Mouse (Mus musculus): ENCODE results near the gene Gm37240. TPM values are rescaled to one million over a fixed set of nuclear protein-coding genes. Genes with fewer than 3 reads are reported as not detected.

Gm37240 gene
- polyA plus RNA-seq, 1 experiment from 2014 or later: 0.16 TPM

DNA sequence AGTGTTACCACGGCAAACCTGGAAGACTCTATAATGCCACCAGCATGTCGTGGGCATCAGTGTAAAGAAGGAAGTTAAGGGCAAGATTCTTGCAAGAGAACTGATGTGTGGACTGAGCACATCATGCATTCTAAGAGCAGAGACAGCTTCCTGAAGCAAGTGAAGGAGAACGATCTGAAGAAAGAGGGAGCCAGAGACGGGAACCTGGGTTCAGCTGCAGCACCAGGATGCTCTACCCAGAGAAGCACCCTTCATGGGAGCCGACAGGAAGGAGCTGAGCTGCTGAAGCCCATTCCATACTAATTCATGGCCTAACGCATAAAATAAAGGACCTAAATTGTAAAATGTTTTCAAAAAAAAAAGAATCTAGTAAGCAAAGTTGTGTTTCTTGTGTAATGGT, 27.5 kb upstream of the Gm37240 start:
- no peak for ATAC-seq

DNA sequence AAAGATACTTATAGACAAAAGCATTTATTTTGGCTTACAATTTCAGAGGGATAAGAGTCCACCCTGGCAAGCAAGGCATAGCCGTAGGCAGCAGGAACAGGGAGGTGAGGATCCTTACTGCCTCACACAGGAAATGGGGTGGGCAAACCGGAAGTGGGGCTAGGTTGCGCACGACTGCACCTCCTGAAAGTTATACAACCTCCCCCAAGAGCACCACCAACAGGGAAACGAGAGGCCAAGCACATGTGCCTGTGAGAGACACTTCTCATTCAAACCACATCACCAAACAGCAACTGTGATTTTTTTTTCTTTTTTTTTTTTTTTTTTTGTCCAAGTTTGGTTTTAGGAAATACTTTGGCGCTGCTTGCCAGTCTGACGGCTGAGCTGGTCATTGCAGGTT, 19.8 kb upstream of the Gm37240 start:
- no peak overlapping the region for H3K4me3 ChIP-seq (replicated peaks)
- no peak overlapping the region for H3K4me2 ChIP-seq (replicated peaks)
- no peak overlapping the region for H3K9ac ChIP-seq (replicated peaks)
- no peaks in the 10 kb centered on the region for H3K9me3 ChIP-seq
- H3K4me1 ChIP-seq (replicated peaks): no peaks in the 10 kb centered on the region
- no peak overlapping the region for H3K27ac ChIP-seq
- no peak for ATAC-seq
- no peaks in the 10 kb centered on the region for H3K27me3 ChIP-seq
- H3K36me3 ChIP-seq: no peaks in the 10 kb centered on the region
- 80% methylated on average over 7 of the region's 7 CpGs for WGBS

More for the DNA sequence above, 27.5 kb upstream of the Gm37240 start:
- no peak overlapping the region for H3K4me2 ChIP-seq (replicated peaks)
- H3K4me3 ChIP-seq (replicated peaks): no peak overlapping the region
- 91% methylated on average over 6 of the region's 6 CpGs for WGBS
- H3K27ac ChIP-seq: no peak overlapping the region
- no peaks in the 10 kb centered on the region for H3K9me3 ChIP-seq
- no peaks in the 10 kb centered on the region for H3K4me1 ChIP-seq (replicated peaks)
- no peaks in the 10 kb centered on the region for H3K36me3 ChIP-seq
- H3K27me3 ChIP-seq: no peaks in the 10 kb centered on the region
- no peak overlapping the region for H3K9ac ChIP-seq (replicated peaks)

DNA sequence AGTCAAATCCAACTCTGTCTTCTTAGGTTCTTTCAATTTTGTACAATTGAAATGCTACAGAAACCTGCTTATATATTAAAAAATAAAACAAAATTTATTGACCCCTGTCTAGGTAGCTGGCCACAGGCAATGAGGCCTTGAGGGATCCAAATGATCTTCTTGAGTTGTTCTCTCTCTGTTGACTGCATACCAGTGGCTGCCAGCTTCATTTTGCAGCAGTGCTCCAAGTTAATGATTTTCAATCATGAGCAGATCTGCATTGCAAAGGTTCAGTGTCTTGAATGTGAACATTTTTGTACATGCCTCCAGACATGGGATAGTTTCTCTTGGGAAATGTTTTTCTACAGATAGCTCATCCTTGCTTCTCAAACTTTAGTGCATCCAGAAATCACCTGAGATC, 17.1 kb upstream of the Gm37240 start:
- no peaks in the 10 kb centered on the region for H3K4me1 ChIP-seq (replicated peaks)
- H3K4me3 ChIP-seq (replicated peaks): no peak overlapping the region
- no peak overlapping the region for H3K9ac ChIP-seq (replicated peaks)
- no peak overlapping the region for H3K27ac ChIP-seq
- no peak overlapping the region for H3K4me2 ChIP-seq (replicated peaks)
- no peaks in the 10 kb centered on the region for H3K27me3 ChIP-seq
- no peaks in the 10 kb centered on the region for H3K9me3 ChIP-seq
- no peaks in the 10 kb centered on the region for H3K36me3 ChIP-seq
- ATAC-seq: no peak

DNA sequence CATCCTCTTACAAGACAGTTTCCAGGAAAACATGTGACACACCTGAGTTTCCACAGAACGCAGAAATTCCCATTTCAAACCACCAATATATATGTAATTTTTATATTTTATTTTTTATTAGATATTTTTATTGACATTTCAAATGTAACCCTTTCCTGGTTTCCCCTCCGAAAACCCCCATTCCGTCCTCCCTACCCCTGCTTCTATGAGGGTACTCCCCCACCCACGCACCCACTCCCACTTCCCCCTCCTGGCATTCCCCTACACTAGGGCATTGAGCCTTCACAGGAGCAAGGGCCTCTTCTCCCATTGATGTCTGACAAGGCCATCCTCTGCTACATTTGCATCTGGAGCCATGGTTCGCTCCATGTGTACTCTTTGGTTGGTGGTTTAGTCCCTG, 7.7 kb upstream of the Gm37240 start:
- H3K27ac ChIP-seq: no peak overlapping the region
- H3K4me1 ChIP-seq (replicated peaks): no peaks in the 10 kb centered on the region
- H3K27me3 ChIP-seq: no peaks in the 10 kb centered on the region
- H3K4me3 ChIP-seq (replicated peaks): no peak overlapping the region
- 97% methylated on average over 5 of the region's 5 CpGs for WGBS
- H3K36me3 ChIP-seq: no peaks in the 10 kb centered on the region
- no peaks in the 10 kb centered on the region for H3K9me3 ChIP-seq
- H3K9ac ChIP-seq (replicated peaks): no peak overlapping the region
- no peak for ATAC-seq
- H3K4me2 ChIP-seq (replicated peaks): no peak overlapping the region

DNA sequence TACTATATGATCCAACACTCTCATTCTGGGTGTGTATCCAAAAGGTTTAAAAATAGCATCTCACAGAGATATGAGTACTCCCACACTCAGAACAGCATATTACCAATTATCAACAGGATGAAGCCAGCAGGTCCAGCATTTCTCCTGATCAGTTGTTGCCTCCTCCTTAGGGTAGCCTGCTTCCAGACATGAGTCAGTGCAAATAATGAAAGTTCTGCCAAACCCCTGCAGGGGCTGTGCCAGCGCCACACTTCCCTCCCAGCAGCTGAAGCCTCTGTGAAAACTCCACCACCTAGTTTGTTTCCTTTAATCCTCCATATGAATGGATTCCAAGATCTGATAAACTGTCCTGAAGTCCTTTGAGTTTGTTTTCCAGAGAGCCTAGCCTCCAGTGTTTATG, 4.3 kb upstream of the Gm37240 start:
- H3K4me3 ChIP-seq (replicated peaks): no peak overlapping the region
- H3K9me3 ChIP-seq: no peaks in the 10 kb centered on the region
- peaks cover 17% of the 10 kb centered on the region for H3K4me1 ChIP-seq (replicated peaks)
- 60% methylated on average over 1 of the region's 1 CpGs for WGBS
- H3K4me2 ChIP-seq (replicated peaks): no peak overlapping the region
- no peak overlapping the region for H3K9ac ChIP-seq (replicated peaks)
- no peak overlapping the region for H3K27ac ChIP-seq
- no peaks in the 10 kb centered on the region for H3K36me3 ChIP-seq
- ATAC-seq: no peak
- peaks cover 24% of the 10 kb centered on the region for H3K27me3 ChIP-seq

DNA sequence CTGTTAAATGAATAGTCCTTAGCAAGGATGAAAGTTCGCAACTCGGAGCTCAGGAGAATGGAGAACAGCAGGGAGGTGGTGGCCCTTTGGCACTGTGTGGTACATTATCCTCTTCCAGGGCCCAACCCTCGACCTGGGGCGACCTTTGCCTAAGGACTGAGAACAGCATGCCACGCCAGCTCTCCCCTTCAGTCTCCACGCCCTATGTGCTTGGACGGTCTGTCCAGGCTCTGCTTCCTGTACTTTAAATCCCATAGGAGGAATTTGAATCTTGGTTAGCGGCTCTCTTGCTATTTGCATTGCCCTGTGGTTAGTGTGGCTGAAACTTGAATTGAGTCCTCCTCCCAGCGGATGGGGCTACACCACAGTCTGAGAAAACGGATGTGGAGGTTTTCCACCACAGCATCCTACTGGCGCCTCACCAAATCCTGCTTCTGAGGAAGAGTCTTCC, 928 bp upstream of the Gm37240 start:
- no peak for ATAC-seq
- H3K4me3 ChIP-seq (replicated peaks): peak overlapping the region; percentile 56; the same call in 1 of the 2 replicates
- H3K4me1 ChIP-seq (replicated peaks): peaks cover 21% of the 10 kb centered on the region
- no peak overlapping the region for H3K9ac ChIP-seq (replicated peaks)
- H3K9me3 ChIP-seq: no peaks in the 10 kb centered on the region
- no peak overlapping the region for H3K27ac ChIP-seq
- peak overlapping the region; percentile 97 for H3K4me2 ChIP-seq (replicated peaks)
- peaks cover 37% of the 10 kb centered on the region for H3K27me3 ChIP-seq
- no peaks in the 10 kb centered on the region for H3K36me3 ChIP-seq
- 8% methylated on average over 11 of the region's 11 CpGs for WGBS

DNA sequence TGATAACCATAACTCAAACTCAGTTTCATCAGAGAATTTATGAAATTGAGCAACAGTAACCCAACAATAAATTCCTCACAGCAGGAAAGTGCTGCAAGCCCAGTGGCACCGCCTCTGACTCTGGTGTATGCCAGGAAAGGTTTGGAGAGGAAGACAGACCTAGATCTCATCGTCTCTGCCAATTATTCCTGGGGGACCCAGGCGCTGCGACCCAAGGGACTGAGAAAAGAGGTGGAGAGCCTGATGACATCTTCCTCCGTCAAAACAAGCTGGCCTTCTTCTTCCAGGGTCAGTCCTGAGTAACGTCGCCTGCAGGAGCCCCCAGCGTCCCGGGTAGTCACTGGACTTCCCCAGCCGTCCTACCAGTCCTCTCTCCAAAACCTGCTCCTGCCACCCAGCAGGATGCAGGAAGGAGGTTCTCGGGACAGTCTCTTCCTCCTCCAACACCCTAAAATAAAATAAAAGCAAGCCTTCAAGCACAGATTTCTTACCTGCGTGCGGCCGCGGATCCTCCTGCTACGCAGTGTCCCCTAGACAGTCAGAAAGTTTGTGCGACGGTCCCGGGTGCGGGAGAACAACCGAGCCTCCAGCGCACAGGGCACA, 581 bp downstream of the Gm37240 start:
- peak overlapping the region; percentile 97 for H3K4me2 ChIP-seq (replicated peaks)
- H3K4me1 ChIP-seq (replicated peaks): peaks cover 21% of the 10 kb centered on the region
- H3K27me3 ChIP-seq: peaks cover 37% of the 10 kb centered on the region
- peak overlapping the region; percentile 56 for H3K4me3 ChIP-seq (replicated peaks)
- no peaks in the 10 kb centered on the region for H3K9me3 ChIP-seq
- peak overlapping the region; percentile 51; the same call in 1 of the 2 replicates for H3K9ac ChIP-seq (replicated peaks)
- 2% methylated on average over 22 of the region's 22 CpGs for WGBS
- peak; percentile 10; the same call in 1 of the 2 replicates for ATAC-seq
- no peaks in the 10 kb centered on the region for H3K36me3 ChIP-seq
- no peak overlapping the region for H3K27ac ChIP-seq

DNA sequence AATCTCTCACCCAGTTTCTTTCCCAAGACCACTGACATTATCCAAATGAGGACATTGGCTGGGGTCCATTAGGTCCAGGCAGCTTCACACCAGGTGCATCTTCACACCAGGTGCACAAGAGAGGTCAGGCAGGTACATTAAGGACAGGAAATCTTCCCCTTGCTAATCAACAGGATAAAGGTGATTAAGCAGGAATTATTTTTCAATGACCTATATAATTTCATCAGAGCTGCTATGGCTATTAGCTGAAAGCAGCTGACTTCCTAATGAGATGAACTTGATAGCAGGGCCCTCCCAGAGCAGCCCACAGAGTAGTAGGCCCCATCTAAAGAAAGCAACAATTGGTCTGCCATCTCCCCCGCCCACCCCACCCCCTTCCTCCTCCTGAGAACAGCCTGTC, 1.4 kb downstream of the Gm37240 start:
- no peak for ATAC-seq
- H3K4me3 ChIP-seq (replicated peaks): no peak overlapping the region

DNA sequence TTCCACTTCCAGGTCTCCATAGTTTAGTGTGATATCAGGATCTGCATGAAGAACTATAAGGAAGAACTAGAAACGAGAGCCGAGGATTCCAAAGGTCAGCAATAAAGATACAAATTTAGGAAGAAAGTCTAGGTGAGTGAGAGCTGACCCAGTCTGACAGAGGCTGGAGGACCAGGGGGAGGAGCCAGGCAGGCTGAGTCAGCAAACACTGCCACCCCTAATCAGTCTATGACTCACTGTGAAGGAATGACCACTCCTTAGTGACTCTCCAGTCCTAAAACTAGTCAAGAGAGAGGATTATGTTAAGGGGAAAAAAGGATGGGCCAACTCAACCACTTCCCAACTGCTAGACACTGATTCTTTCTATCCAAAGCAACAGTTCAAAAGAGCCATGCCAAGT, 6.6 kb downstream of the Gm37240 start:
- Histone ChIP-seq H3K9me3 (no peaks in the 10 kb centered on the region), H3K4me2 (replicated peaks) (no peak overlapping the region)
- WGBS: 88% methylated on average over 2 of the region's 2 CpGs

More for the DNA sequence above, 1.4 kb downstream of the Gm37240 start:
- Histone ChIP-seq H3K9ac (replicated peaks) (no peak overlapping the region), H3K4me1 (replicated peaks) (peaks cover 21% of the 10 kb centered on the region), H3K9me3 (no peaks in the 10 kb centered on the region), H3K4me2 (replicated peaks) (no peak overlapping the region), H3K27ac (no peak overlapping the region), H3K27me3 (peaks cover 37% of the 10 kb centered on the region), H3K36me3 (no peaks in the 10 kb centered on the region)
- WGBS: 35% methylated on average over 1 of the region's 1 CpGs

DNA sequence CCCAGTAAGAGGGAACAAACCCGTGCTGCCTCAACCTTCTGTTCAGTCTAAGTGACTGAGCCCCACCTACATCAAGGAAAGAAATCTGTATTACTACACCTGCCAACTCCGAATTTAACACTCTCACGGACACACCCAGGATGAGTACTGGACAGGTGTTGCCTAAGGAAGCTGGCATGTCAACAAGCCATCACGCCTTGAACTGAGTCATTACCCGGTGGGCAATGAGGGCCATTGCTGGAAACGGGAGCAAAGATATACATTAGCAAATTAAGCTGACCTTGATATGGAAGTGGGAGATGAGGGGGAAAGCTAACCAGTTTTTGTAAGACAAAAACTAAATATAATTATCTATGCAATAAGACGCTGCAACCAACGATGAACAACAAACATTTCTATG, 7.2 kb downstream of the Gm37240 start:
- Histone ChIP-seq H3K9ac (replicated peaks) (no peak overlapping the region), H3K36me3 (no peaks in the 10 kb centered on the region), H3K4me3 (replicated peaks) (no peak overlapping the region), H3K9me3 (no peaks in the 10 kb centered on the region), H3K4me1 (replicated peaks) (no peaks in the 10 kb centered on the region), H3K27me3 (0 out of 2 replicates have a peak, but pooled peaks cover 4% of the 10 kb centered on the region), H3K27ac (no peak overlapping the region), H3K4me2 (replicated peaks) (no peak overlapping the region)
- 93% methylated on average over 8 of the region's 8 CpGs for WGBS
- no peak for ATAC-seq

More for the DNA sequence above, 6.6 kb downstream of the Gm37240 start:
- no peak overlapping the region for H3K9ac ChIP-seq (replicated peaks)
- ATAC-seq: no peak
- no peaks in the 10 kb centered on the region for H3K4me1 ChIP-seq (replicated peaks)
- no peaks in the 10 kb centered on the region for H3K36me3 ChIP-seq
- H3K27ac ChIP-seq: no peak overlapping the region
- H3K4me3 ChIP-seq (replicated peaks): no peak overlapping the region
- peaks cover 4% of the 10 kb centered on the region; the same call in 1 of the 2 replicates for H3K27me3 ChIP-seq

DNA sequence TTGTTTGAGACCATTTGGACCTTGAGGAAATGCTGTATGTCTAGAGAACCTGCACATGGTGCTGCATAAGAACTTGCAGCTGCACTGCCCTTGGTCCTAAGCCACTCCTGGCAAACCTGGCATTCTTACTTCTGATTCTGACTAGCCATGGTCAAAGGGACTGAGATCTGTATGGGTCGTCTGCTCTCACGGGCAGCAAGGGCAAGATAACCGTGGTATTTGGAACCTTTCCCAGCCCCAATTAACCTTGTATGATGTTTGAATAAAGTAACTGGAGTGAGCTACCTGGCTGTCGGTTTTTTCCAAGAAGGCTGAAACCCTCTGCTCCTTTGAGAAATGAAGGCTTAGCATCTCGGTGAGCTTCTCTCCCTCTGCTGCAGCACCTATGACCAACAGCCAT, 8.4 kb downstream of the Gm37240 start:
- Histone ChIP-seq H3K4me2 (replicated peaks) (no peak overlapping the region), H3K27ac (no peak overlapping the region), H3K27me3 (no peaks in the 10 kb centered on the region), H3K36me3 (no peaks in the 10 kb centered on the region), H3K4me3 (replicated peaks) (no peak overlapping the region), H3K4me1 (replicated peaks) (no peaks in the 10 kb centered on the region), H3K9me3 (no peaks in the 10 kb centered on the region), H3K9ac (replicated peaks) (no peak overlapping the region)
- WGBS: 89% methylated on average over 5 of the region's 5 CpGs
- no peak for ATAC-seq

DNA sequence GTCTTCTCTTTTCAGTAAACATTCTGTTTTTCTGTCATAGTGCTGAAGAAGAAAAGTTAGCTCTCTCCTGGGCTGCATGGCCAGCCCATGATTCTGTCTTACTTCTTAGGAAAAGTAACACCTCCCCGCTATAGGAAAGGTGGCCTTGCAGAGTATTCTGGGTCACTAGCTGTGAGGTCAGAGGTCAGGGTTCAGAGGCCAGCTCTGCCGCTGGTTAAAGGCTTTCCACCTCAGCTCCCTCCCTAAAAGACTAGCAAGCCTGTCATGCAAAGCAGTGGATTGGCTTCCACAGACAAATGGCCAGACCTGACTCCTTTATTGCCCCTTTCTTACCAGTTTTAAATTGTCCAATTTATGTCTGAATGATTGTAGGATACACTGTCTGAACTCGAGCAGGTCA, 23.3 kb downstream of the Gm37240 start:
- Histone ChIP-seq H3K27me3 (no peaks in the 10 kb centered on the region), H3K4me1 (replicated peaks) (no peaks in the 10 kb centered on the region; the same call in 1 of the 2 replicates), H3K9ac (replicated peaks) (no peak overlapping the region), H3K27ac (no peak overlapping the region), H3K4me2 (replicated peaks) (no peak overlapping the region), H3K4me3 (replicated peaks) (no peak overlapping the region), H3K36me3 (no peaks in the 10 kb centered on the region), H3K9me3 (no peaks in the 10 kb centered on the region)
- WGBS: 10% methylated on average over 3 of the region's 3 CpGs
- no peak for ATAC-seq

DNA sequence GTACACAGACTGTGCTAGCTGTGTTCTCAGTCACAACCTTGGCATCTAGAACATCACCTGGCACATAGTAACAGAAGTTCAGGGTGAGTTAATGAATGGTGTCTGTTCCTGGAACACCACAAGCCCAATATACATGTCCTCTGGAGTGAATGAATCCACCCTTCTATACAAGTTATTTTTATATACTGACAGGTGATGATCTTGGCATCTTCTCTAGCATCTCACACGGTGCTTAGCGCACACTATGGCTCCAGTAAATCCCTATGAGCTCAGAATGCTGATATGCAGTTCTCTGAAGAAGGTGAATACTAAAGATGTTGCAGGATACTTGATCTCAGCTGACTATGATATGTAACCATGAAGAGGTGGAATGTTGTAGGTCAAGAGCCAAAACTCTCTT, 24.4 kb downstream of the Gm37240 start:
- WGBS: 85% methylated on average over 2 of the region's 2 CpGs

More for the DNA sequence above, 24.4 kb downstream of the Gm37240 start:
- Histone ChIP-seq H3K9me3 (no peaks in the 10 kb centered on the region), H3K36me3 (no peaks in the 10 kb centered on the region), H3K27me3 (no peaks in the 10 kb centered on the region), H3K4me2 (replicated peaks) (no peak overlapping the region), H3K9ac (replicated peaks) (no peak overlapping the region), H3K4me1 (replicated peaks) (no peaks in the 10 kb centered on the region; the same call in 1 of the 2 replicates), H3K4me3 (replicated peaks) (no peak overlapping the region), H3K27ac (no peak overlapping the region)
- no peak for ATAC-seq

All from midbrain, embryonic 13.5 days (tissue).